Mouse (Mus musculus) granulocyte monocyte progenitor cell, adult 5-6 weeks (primary cell): ENCODE results near the gene Wdr81. TPM values are rescaled to one million over a fixed set of nuclear protein-coding genes. Genes with fewer than 3 reads are reported as not detected.
"Not testable (repeated sequence)": the region's sequence is repeated elsewhere in the genome, so short reads cannot be mapped to it uniquely, and the experiment has no call there.

Source experiments
- ATAC-seq: replicated peaks from 2 replicates; pipeline ENCODE4 v1.8.0; 2016; ENCODE audit warnings: mild to moderate bottlenecking, moderate TSS enrichment, inconsistent platforms; ENCODE audit not compliant: poor library complexity, severe bottlenecking
- total RNA-seq, 2 experiments: library from RNA; stranded (forward) in 1 of 2; stranded (reverse) in 1 of 2; fragments of 200-712, 200-1000 nt in 1 of 2; fragments of >200 nt in 1 of 2; fragmentation: Nextera tagmentation in 1 of 2; gene quantifications; 2 replicates each; pipeline ENCODE4 v1.2.3; 2014 to 2017

The Wdr81 gene
- total RNA-seq, 2 experiments from 2014 or later = 5.1 to 10.2 TPM

DNA sequence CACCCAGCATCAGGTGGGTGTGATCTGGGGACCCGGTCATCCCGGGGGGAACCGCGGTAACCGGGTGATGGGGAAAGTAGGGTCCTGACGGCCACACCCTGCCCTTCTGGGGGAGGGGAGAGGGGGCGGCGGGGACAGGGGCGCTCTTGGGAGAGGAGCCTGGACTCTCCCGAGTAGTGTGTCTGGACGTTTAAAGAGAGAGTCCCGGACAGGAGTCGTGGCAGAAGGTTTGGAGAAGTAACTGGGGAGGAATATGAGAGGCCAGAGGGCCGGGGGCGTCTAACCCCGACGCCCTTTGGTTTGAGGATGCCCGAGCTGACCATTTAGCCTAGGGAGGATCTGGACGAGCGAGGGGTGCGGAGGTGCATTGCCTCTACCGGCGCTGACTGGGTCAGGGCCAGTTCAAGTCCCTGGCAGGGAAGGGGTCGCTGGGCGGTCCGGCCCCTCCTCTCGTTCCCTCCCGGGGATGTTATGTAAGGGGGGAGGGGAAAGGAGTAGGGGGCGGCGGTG lies 7.3 kb upstream of the Wdr81 start:
- no peak for ATAC-seq

DNA sequence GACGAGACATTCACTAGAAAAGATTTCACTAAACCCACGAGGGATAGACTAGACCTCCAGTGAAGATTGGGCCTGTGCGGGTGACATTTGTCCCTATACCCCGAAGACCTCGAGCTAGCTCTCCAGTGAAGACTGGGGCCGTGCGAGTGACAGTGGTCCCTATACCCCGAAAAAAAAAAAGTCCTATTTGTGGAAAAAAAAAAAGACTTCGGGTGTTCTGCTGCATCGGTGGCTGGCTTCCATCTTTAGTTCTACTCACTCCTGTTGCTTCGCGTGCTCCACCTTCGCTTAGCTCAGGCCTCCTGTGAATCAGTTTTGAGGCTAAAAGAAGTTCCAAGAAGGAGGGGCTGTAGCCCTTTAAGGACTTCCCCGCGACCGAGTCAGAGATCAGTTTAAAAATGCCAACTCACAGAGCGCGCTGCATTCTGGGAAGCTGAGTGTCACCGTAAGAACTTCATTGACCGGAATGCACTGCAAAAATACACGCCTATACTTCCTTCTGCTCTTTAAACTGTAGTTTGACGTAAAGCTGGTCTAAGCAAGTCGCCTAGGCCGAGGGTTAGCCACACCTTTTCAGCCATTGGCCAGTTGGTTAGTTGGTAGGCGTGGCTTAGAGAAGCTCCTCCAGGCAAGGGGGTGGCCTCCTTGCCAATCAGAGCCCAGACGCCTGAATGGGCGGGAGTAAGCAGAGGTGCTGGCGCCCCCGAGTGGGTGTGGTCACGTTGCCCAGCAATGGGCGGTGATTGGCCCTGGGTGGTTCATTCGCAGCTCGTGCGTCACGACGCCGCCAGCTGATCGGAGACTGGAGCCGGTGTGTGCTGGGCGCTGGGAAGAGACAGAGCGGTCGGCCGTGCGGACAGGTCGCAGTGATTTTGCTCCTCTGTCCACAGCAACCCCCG lies 6.6 kb upstream of the Wdr81 start, which contains the start of gene Tlcd2:
TSS of gene Tlcd2 (plus strand) at position 872 of the 899 bp plus-strand sequence.
- peak; percentile 72 for ATAC-seq

DNA sequence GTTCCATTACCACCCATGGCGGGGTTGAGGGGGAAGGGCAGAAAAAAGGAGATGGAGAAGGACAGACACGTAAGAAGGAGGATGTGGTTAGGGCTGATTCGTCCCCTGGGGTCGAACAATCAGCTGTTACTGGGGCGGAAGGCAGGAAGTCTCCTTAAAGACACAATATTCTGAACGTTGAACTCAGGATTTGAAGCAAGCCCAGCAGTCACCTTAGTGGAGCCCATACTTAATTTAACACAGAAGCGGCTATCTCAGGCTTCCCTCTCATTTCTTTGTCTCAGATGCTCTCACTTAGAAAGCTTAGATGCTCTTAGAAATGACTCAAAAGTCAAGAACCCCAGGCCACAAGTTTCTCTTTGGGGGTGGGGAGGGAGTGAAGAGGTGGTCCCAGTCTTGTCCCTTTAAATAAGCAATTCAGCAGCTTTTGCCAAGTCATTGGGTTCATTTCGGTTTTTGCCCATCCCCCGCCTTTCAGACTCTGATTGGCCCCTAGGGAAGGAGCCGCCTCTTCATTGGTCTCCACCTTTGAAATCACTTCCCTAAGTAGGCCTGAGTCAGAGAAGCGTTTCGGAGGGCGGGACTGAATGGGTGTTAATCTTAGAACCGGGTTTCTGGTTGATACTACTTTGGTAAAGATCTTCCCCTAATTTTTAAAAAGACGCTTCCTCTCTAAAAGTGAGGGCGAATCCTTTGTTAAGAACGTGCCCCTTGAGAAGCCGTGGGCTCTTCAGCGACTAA lies 5.8 kb upstream of the Wdr81 start:
- peak; percentile 45 for ATAC-seq

DNA sequence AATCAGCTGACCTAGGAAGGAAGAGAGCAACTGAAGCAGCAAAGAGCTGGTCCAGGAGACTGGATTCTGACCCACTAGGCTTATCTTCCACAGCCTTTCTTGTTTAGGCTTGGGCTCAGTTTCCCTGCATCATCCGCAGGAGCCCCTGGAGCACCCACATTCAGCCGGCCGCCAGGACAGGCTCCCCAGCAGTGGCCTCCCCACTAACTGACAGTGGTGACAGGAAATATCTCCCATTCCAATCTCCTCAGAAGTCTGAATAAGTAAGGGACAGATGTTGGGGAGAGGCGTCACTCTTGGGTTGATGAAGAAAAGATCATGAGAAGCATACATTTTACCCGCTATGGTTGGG lies 5.2 kb upstream of the Wdr81 start:
- ATAC-seq = no peak

DNA sequence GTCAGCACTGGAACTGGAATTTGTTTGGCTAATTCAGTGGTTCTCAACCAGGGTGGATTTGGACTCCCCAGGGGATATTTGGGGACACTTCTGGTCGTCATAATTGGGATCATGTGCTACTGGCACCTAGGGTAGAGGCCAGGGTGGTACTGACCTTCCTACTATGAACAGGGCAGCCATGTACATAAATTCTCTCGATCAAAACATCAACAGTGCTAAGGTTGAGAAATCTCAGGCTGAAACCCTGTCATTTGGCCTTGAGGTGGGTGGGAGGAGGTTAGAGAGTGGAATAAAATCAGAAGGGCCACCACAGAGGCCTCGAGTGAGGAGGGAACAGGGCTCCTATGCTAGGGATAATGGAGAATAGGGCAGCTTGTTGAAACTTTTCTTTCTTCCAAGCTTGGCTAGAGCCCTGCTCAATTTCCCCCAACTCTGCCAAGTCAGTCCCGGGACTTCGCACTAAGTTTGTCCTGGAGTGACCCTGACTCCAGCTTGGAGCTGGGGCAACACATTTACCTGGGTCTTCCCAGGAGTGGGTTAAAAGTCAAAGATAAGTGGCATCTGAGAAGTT lies 4.7 kb upstream of the Wdr81 start:
- no peak for ATAC-seq

DNA sequence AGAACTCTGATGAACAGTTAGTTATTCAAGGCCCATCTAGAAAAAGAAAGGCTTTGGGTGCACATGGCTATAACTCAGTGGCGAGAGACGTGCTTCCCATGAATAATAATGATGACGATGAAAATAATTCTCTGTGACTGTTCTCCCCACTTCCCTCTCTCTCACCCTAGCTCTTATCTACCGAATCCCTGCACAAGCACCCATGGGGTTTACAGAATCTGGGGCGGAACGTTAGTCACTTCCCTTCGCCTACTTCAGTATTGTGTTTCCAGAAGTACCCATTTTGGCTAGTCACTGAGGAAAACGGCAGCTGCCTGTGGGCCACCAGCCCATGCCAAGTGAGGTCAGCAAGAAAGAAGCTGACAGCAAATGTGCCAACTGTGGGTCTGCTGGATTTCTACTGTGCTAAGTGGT lies 4.1 kb upstream of the Wdr81 start:
- peak; percentile 6 for ATAC-seq

DNA sequence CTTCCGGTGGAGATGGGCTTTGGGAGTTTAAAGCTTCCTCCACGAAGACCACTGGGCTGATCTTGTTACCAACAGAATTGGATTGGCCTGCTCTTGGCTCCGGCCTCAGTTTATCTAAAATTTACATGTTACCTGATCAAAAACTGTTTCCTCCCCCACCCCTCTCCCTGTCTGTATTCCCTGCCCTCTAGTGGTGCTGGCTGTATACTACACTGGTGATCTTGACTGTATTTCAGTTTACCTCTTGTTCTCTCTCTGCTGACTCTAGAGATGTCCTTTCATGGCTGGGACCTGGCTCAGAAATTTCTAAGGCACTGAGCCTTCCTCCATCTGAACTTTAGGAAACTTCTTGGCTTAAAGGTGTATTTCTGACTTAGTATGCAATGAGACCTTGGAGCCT lies 3.7 kb upstream of the Wdr81 start:
- no peak for ATAC-seq

DNA sequence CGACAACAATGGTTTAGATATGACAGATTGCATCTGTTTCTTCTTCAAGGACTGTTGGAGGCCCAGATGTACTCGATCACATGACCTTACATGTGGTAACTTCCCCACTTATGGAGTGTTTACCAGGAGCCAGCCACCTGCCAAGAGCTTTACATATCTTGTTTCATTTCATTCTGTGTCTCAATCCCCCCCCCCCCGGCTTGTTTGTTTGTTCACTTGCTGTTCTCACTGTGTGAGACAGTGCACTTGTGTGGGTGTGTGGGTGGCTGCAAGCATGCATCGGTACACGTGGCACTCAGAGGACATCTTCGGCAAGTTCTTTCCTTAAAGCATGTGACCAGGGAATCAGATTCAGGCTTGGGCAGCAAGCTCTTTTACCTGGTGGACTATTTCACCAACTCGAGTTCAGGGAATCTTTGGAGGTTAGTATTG lies 1.9 kb upstream of the Wdr81 start:
- ATAC-seq = no peak

DNA sequence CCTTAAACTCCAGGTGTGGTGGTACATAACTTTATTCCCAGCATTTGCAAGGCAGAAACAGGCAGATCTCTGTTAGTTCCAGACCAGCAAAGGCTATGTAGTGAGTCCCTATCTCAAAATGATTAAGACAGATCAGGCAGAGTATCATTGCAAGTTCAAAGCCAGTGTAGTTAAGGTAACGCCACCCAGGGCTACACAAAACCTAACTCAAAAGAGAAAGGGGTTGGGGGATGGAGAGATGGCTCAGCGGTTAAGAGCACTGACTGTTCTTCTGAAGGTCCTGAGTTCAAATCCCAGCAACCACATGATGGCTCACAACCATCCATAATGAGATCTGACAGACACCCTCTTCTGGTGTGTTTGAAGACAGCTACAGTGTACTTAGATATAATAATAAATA lies 1.5 kb upstream of the Wdr81 start:
- not testable (repeated sequence) for ATAC-seq

DNA sequence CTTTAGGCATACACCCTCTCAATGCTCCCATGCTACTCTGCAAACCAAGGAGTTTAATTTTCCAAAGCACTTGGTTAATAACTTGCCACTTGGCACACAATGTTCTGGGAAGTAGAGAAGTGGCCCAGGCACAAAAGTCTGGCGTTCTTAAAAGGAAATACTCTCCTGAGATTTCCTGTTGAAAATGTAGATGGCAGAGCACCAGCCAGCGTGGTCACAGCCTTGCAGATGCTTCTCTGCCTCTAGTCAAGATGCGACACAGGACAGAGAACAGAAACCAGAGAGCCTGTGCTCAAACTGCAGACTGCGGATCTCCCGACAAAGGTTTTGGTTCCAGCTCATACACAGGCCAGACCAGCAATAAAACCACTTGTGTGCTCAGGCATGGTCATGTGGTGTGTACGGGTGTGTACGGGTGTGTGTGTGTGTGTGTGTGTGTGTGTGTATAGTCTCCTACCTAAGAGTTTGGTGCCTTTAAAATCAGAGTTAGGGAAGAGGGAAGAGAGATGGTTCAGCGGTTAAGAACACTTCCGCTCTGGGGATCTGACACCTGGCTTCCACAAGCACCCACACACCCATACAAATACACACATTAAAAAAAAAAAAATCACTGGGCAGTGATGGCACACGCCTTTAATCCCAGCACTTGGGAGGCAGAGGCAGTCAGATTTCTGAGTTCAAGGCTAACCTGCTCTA lies 672 bp upstream of the Wdr81 start:
- peak; percentile 20 for ATAC-seq

DNA sequence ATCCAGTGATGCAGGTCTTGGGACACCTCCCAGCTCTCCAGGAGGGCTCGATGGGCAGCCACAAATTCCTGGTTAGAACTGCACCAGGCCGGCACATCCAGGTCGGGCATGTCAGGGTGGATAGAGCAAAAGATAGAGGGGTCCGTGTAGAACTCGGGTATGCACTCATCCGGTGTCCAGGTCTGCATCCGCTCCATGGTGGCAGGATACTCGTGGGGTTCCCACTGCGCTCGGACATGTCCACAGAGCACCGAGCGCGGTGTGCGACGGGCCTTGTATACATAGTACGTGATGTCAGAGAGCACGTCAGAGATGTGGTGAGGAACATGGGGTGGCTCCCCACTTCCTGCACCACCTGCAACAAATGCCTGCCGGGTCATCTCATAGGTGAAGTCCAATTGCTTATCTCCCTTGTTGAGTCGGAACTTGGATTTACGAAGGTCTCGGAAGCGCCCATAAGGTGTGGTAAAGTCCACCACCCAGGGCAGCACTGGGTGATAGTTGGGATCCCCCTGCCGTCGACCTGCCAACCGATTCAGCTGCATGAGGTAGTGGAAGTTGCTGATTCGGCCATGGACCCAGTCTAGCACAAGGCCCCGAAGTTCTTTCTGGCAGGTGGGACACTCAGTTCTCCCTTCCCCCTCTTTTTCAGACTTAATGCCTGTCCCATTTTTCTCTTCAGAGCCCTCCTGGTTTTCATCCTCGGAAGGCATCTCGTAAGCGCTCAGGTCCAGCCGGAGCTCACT lies 1.5 kb downstream of the Wdr81 start:
- no peak for ATAC-seq

DNA sequence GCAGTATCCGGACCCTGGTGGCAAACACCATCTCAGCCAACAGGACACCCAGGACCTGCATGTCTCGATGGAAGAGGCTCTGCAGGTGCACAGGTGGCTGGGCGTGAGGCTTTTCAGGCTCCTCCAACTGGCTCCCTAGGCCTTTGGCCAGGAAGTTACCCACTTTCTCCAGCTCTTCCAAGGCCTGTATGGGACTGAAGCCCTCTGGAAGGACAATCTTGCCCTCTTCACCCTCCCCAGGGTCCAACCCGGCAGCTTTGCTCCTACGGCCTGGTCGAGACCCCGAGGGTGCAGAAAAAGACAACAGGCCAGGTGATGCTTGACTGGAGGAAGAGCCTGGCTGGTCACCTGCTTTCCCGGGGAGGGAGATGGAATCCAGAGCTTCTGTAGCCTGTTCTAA lies 2.4 kb downstream of the Wdr81 start:
- ATAC-seq = no peak

DNA sequence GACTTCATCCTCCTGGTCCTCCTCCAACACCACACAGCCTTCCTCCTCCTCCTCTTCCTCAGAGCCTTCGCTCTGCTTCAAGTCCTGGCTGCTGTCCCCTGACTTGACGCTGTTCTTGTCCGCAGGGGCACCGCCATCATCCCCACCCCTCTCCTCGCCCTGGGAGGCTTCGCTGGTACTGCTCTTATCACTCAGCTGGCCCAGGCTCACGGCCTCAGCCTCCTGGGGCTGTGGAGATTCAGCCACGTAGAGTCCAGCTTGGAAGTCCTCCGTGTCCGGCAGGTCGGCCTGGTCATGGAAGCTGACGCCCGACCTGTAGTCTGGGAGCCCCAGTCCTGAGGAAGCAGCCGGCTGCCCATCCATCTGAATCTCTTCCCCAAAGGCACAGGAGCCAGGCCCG lies 3.6 kb downstream of the Wdr81 start:
- ATAC-seq = no peak

DNA sequence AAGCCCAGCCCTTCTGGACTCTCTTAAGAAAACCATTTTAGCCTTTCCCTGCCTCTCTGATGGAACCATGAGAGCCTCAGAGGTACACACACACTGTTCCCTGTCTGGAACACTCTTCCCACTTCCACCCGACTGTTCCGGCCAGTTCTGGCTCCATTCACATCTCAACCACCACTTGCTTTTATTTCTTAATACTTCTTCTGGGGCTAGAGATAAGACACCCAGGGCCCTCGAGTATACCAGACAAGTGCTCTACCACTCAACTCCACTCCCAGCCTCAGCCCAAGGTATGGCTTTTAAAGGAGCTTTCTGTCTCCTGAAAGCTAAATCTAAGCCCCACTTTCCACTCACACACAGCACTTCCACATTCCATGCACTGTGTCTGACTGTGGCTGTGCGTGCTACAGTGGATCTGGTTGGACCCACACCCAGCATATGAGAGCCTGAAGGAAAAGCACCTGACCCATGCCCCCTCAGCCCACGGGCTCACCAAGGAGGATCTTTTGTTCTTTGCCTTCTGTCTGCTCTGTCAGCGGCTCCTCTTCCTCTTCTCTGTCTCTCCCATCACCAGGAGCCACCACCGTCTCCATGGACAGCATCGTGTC lies 4.1 kb downstream of the Wdr81 start:
- no peak for ATAC-seq

DNA sequence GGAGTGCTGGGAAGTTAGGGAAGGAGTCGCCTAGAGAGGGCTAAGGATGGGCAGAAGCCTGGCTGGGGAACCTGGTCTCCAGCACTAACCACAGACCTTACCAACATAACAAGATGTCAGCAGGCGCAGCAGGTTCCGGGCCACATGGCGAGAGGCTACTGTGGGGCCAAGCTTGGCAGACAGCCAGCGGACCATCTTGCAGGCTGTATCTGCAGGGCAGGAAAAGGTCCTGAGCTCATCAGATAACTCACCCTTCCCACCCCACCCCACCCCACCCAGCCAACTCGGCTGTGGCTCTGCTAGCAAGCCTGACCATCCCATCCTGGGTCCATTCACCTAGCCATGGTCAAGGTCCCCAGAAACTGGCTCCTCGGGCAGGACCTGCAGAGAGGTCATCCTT lies 4.8 kb downstream of the Wdr81 start:
- no peak for ATAC-seq

DNA sequence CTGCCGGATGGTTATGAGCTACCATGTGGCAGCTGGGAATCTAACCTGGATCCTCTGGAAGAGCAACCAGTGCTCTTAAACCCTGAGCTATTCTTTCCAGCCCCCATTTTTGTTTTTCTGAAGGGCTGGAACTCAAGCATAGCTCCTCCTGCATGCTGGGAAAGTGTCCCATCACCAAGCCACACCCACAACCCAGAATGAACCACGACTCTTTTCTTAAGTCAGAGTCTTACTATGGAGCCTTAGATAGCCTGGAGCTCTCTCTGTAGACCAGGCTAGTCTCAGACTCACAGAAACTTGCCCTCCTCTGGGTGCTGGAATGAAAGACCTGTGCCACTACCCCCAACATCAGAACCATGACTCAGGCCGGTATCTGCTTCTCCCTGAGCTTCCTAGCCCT lies 5.9 kb downstream of the Wdr81 start:
- ATAC-seq = no peak

DNA sequence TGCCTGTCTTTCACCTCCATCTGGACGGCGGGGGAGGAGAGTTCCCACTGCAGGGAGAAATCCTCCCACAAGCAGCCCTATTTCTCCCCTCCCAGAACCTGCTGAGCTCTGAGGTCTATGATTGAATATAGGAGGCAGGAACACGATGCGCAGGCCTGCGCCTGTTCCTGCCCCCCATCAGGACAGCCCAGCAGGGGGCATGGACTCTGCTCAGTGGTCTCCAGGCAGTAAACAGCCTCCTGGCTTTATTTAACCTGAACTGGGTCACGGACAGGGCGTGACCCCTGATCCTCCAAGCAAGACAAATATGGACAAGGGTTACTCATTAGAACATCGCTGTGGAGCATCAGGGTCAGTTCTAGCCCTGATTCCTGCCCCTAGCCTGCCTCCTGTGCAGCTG lies 10.8 kb downstream of the Wdr81 start:
- no peak for ATAC-seq

DNA sequence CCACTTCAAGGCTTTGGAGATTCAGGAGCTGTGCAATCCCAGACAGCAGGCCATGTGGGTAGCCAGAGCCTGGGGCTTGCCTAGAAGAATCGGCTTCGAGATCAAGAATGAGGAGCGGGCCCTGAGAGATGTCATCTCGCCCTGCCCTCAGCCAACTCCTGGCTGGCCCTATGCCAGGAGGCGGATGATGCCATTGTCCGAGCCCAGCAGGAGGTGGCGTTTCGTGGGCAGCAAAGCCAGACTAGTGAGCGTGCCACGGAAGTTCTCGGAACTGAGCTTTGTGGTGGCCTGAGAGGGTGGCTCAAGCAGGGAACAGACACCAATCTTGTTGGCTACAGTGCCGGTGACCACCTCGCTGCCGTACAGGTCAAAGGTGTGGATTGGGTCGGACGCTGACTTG lies 12.9 kb downstream of the Wdr81 start:
- no peak for ATAC-seq

DNA sequence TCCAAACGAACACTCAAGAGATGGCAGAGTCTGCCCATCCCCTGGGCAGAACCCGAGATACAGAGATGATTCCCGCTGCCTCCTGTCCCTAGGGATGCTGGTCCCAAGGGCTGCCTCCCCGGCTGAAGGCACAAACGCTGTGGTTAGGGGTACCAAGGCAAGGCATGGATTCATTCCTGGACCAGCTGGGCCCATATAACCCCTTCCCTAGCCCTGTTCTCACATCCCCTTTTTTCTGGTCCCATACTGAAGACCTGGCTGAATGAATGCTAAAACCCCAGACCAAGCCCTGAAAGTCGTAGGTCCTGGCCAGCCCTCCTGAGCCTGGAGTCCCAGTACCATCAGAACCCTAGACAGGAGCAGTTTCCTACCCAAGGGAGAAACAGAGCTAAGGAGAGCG lies 13.5 kb downstream of the Wdr81 start:
- no peak for ATAC-seq
